Mouse (Mus musculus): ENCODE data around the gene Top2a. TPM values are rescaled to one million over a fixed set of nuclear protein-coding genes. Genes with fewer than 3 reads are reported as not detected.

Top2a gene
- polyA plus RNA-seq, 1 experiment from 2014 or later: 362 TPM

- no peak overlapping the region for H3K4me3 ChIP-seq (replicated peaks)
- 5% methylated on average over 8 of the region's 8 CpGs for WGBS
These were observed 31.8 kb upstream of the Top2a start for GRCm38 (mm10) chr11:99055571-99056452.

GRCm38 (mm10) chr11:99055143-99055542 is 31.2 kb upstream of the Top2a start:
- no peaks in the 10 kb centered on the region for H3K27me3 ChIP-seq
- H3K9me3 ChIP-seq: peaks cover 6% of the 10 kb centered on the region; the same call in 1 of the 2 replicates
- no peak overlapping the region for H3K4me3 ChIP-seq (replicated peaks)
- H3K27ac ChIP-seq: peak overlapping the region; percentile 86
- 29% methylated on average over 4 of the region's 4 CpGs for WGBS
- peaks cover 29% of the 10 kb centered on the region for H3K4me1 ChIP-seq (replicated peaks)
- peak overlapping the region; percentile 15 for H3K4me2 ChIP-seq
- ATAC-seq (ENCODE audit: insufficient number of reproducible peaks, insufficient read depth, low FRiP score, low TSS enrichment, low read depth): no peak
- H3K9ac ChIP-seq (replicated peaks): no peak overlapping the region
- H3K36me3 ChIP-seq: peaks cover 45% of the 10 kb centered on the region

More at GRCm38 (mm10) chr11:99055571-99056452, 31.8 kb upstream of the Top2a start:
- peak; percentile 58 for ATAC-seq (ENCODE audit: insufficient number of reproducible peaks, insufficient read depth, low FRiP score, low TSS enrichment, low read depth)
- Histone ChIP-seq H3K27me3 (no peaks in the 10 kb centered on the region), H3K9me3 (peaks cover 6% of the 10 kb centered on the region; the same call in 1 of the 2 replicates), H3K4me2 (peak overlapping the region; percentile 15), H3K36me3 (peaks cover 38% of the 10 kb centered on the region), H3K27ac (peak overlapping the region; percentile 86), H3K9ac (replicated peaks) (no peak overlapping the region), H3K4me1 (replicated peaks) (peaks cover 35% of the 10 kb centered on the region)

- Histone ChIP-seq H3K27ac (peak overlapping the region; percentile 93), H3K27me3 (no peaks in the 10 kb centered on the region), H3K9ac (replicated peaks) (peak overlapping the region; percentile 46; the same call in 1 of the 2 replicates), H3K9me3 (no peaks in the 10 kb centered on the region), H3K36me3 (peaks cover 83% of the 10 kb centered on the region), H3K4me3 (replicated peaks) (0 out of 2 replicates have a peak overlapping the region, but pooled peaks have one; percentile 97), H3K4me2 (peak overlapping the region; percentile 85), H3K4me1 (replicated peaks) (peaks cover 61% of the 10 kb centered on the region)
- 46% methylated on average over 2 of the region's 2 CpGs for WGBS
- no peak for ATAC-seq (ENCODE audit: insufficient number of reproducible peaks, insufficient read depth, low FRiP score, low TSS enrichment, low read depth)
These were observed 23.7 kb upstream of the Top2a start for GRCm38 (mm10) chr11:99047643-99048042.

GRCm38 (mm10) chr11:99047120-99047519 is 23.1 kb upstream of the Top2a start:
- Histone ChIP-seq H3K9me3 (no peaks in the 10 kb centered on the region), H3K27ac (peak overlapping the region; percentile 93), H3K4me3 (replicated peaks) (peak overlapping the region; percentile 97), H3K4me2 (peak overlapping the region; percentile 85), H3K9ac (replicated peaks) (peak overlapping the region; percentile 46; the same call in 1 of the 2 replicates), H3K27me3 (no peaks in the 10 kb centered on the region), H3K4me1 (replicated peaks) (peaks cover 63% of the 10 kb centered on the region), H3K36me3 (peaks cover 78% of the 10 kb centered on the region)
- no peak for ATAC-seq (ENCODE audit: insufficient number of reproducible peaks, insufficient read depth, low FRiP score, low TSS enrichment, low read depth)
- WGBS: 8% methylated on average over 5 of the region's 5 CpGs

- no peak for ATAC-seq (ENCODE audit: insufficient number of reproducible peaks, insufficient read depth, low FRiP score, low TSS enrichment, low read depth)
These were observed 21.3 kb upstream of the Top2a start for GRCm38 (mm10) chr11:99045159-99045889.

GRCm38 (mm10) chr11:99044306-99044705 is 20.3 kb upstream of the Top2a start:
- peaks cover 66% of the 10 kb centered on the region for H3K4me1 ChIP-seq (replicated peaks)
- ATAC-seq (ENCODE audit: insufficient number of reproducible peaks, insufficient read depth, low FRiP score, low TSS enrichment, low read depth): no peak
- no peaks in the 10 kb centered on the region for H3K27me3 ChIP-seq
- peak overlapping the region; percentile 8 for H3K9ac ChIP-seq (replicated peaks)
- H3K27ac ChIP-seq: peak overlapping the region; percentile 51; the same call in 1 of the 2 replicates
- peak overlapping the region; percentile 85 for H3K4me2 ChIP-seq
- no peaks in the 10 kb centered on the region for H3K9me3 ChIP-seq
- WGBS: 43% methylated on average over 5 of the region's 5 CpGs
- H3K4me3 ChIP-seq (replicated peaks): peak overlapping the region; percentile 97
- peaks cover 50% of the 10 kb centered on the region for H3K36me3 ChIP-seq

More at GRCm38 (mm10) chr11:99045159-99045889, 21.3 kb upstream of the Top2a start:
- peak overlapping the region; percentile 85 for H3K4me2 ChIP-seq
- WGBS: 73% methylated on average over 12 of the region's 12 CpGs
- peak overlapping the region; percentile 24; the same call in 1 of the 2 replicates for H3K9ac ChIP-seq (replicated peaks)
- H3K36me3 ChIP-seq: peaks cover 60% of the 10 kb centered on the region
- no peaks in the 10 kb centered on the region for H3K9me3 ChIP-seq
- H3K4me1 ChIP-seq (replicated peaks): peaks cover 66% of the 10 kb centered on the region
- peak overlapping the region; percentile 97 for H3K4me3 ChIP-seq (replicated peaks)
- H3K27me3 ChIP-seq: no peaks in the 10 kb centered on the region
- H3K27ac ChIP-seq: peak overlapping the region; percentile 93

- H3K9me3 ChIP-seq: no peaks in the 10 kb centered on the region
- ATAC-seq (ENCODE audit: insufficient number of reproducible peaks, insufficient read depth, low FRiP score, low TSS enrichment, low read depth): no peak
- peaks cover 65% of the 10 kb centered on the region for H3K4me1 ChIP-seq (replicated peaks)
- H3K27me3 ChIP-seq: no peaks in the 10 kb centered on the region
- H3K4me3 ChIP-seq (replicated peaks): peak overlapping the region; percentile 97
- peak overlapping the region; percentile 85 for H3K4me2 ChIP-seq
- H3K36me3 ChIP-seq: peaks cover 43% of the 10 kb centered on the region
- no peak overlapping the region; the same call in 1 of the 2 replicates for H3K9ac ChIP-seq (replicated peaks)
- no peak overlapping the region for H3K27ac ChIP-seq
- 55% methylated on average over 6 of the region's 6 CpGs for WGBS
These were observed 19.6 kb upstream of the Top2a start for GRCm38 (mm10) chr11:99043632-99044031.

GRCm38 (mm10) chr11:99042834-99043431 is 18.9 kb upstream of the Top2a start:
- Histone ChIP-seq H3K27ac (peak overlapping the region; percentile 98), H3K4me2 (peak overlapping the region; percentile 85), H3K9ac (replicated peaks) (peak overlapping the region; percentile 98), H3K27me3 (no peaks in the 10 kb centered on the region), H3K36me3 (peaks cover 36% of the 10 kb centered on the region), H3K9me3 (no peaks in the 10 kb centered on the region), H3K4me3 (replicated peaks) (peak overlapping the region; percentile 97), H3K4me1 (replicated peaks) (peaks cover 58% of the 10 kb centered on the region)
- no peak for ATAC-seq (ENCODE audit: insufficient number of reproducible peaks, insufficient read depth, low FRiP score, low TSS enrichment, low read depth)
- WGBS: 26% methylated on average over 12 of the region's 12 CpGs

- Histone ChIP-seq H3K36me3 (peaks cover 28% of the 10 kb centered on the region), H3K4me2 (peak overlapping the region; percentile 85), H3K27me3 (no peaks in the 10 kb centered on the region), H3K4me3 (replicated peaks) (peak overlapping the region; percentile 97), H3K9ac (replicated peaks) (peak overlapping the region; percentile 98), H3K4me1 (replicated peaks) (peaks cover 49% of the 10 kb centered on the region), H3K9me3 (no peaks in the 10 kb centered on the region), H3K27ac (peak overlapping the region; percentile 98)
- 28% methylated on average over 16 of the region's 16 CpGs for WGBS
- no peak for ATAC-seq (ENCODE audit: insufficient number of reproducible peaks, insufficient read depth, low FRiP score, low TSS enrichment, low read depth)
These were observed 18.1 kb upstream of the Top2a start for GRCm38 (mm10) chr11:99041841-99042780.
